Mouse (Mus musculus): ENCODE results near the gene Mrgprf. TPM values are rescaled to one million over a fixed set of nuclear protein-coding genes. Genes with fewer than 3 reads are reported as not detected.

Gene Mrgprf
- 1 to 10 TPM; 1.7 to 1.8 TPM for total RNA-seq (2021)
- long read RNA-seq, experiment 1: 0 reads
- long read RNA-seq, experiment 2, partial matches to known transcripts: 0 of 1 reads
- long read RNA-seq, experiment 2, other reads (novel, unspliced or antisense): 1 of 1 reads

DNA sequence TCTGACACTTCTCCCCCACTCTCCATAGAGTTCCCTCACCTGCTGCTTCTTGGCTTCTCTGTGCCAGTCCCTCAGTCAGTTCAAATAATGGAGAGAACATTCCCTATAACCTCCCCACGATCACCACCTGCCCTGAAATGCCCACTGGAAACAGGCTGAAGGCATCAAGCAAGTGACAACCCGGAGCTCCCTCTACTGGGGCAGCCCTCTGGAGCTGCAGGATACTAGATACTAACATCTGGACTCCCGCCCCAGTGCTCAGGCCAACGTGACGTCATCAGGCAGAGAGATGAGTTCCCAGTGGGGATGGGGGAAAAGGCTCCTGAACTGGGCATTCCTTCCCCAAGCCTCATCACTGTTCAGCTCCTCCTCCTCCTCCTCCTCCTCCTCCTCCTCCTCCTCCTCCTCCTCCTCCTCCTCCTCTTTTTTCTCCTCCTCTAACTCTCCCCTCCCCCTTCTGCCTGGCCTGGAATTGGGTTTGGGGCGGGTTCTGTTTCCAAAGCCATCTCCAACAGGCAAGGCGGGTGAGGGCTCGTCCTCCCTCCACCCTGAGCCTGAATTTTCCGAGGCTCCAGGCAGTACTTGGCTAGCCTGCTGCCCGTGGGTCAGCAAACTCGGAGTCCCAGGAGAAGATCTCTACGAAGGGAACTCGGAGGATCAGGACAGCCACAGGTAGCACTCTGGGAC is at the start of gene Mrgprf:
Gene Mrgprf, plus strand, starts transcription at position 508 of the 687 bp plus-strand sequence.
- DNase-seq (ENCODE audit: low spot score in 2 of 2): peak in 1 of 2 experiments; percentile 35

DNA sequence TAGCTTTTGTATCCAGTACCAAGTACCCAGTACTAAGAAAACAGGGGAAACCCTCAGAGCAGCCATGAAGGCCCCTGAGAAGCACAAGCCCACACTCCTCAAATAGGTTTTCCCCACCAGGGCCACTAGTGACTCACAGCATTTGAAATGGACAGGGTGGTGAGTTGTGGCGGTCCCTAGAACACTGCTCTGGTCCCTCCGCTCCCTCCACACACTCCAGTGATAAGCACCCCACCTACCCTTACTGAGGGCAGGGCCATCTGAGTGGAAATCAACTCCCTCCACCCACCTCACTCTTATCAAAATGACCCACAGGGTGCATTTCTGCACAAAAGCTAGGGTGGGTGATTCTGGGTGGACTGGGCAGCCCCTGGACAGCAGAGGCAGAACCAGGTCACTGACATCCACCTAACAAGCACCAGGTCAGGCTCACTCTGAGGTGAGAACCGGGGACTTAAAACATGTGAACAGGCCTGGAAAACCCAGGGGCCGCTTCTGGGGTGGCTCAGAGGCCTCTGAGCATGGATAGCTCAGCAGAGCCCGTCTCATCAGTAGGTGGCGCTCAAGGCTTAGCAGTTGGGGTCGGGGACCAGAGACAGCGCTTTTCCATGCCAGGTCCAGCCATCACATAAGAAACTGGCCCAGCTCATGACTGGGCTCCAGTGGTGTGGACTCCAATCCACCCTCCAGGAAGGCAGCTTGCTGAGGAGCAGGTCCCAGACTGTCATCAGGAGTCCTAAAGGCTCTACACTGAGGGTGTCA is 47.7 kb upstream of the Mrgprf start:
- DNase-seq (ENCODE audit: low spot score in 2 of 2): peak; percentile 81 to 90

DNA sequence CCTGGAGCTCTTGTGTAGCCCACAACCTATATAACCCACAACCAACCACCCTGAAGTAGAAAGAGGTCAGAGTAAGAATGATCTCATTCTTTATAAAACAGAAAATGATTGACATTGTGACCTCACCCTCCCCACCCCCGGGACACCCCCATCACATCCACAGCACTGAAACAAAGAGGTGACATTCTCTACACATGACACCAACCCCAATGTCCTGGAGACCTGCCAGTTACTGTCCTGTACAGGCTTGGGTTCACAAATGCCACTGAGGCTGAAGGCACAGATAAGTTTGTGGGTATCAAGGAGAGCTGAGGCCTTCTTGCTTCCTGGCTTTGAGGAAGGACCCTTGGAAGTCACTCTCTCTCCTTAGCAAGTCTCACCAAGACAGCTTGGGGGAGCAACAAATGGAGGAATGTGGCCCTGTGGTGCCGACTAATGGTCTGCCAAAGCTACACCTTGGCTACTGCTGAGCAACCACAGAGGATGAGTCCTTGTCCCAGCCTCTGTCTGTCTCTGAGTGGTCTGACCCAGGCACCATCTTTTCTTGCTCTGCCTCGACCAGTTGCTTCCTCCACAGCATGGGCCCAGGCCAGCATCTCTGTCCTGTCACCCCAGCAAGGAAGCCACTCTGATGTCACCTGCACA is 46.5 kb upstream of the Mrgprf start:
- DNase-seq (ENCODE audit: low spot score in 2 of 2): no peak

DNA sequence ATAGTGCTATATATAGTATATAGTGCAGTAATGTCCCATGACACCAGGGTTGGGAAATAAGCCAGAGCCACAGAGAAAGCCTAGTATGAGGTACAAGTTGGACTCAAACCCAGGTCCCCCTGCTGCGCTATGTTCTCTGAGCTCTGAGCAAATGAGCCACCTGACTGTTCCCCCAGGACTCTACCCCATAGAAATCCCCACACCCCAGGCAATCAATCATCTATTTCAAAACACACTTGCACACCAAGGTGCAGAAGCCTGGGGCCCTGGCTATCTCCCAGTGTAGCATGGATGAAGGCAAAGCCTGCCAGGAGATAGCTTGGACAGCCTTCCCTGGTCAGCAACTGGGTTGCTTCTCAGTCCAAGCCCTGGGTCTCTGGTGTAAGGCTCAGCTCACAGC is 44.5 kb upstream of the Mrgprf start:
- no peak for DNase-seq (ENCODE audit: low spot score in 2 of 2)

DNA sequence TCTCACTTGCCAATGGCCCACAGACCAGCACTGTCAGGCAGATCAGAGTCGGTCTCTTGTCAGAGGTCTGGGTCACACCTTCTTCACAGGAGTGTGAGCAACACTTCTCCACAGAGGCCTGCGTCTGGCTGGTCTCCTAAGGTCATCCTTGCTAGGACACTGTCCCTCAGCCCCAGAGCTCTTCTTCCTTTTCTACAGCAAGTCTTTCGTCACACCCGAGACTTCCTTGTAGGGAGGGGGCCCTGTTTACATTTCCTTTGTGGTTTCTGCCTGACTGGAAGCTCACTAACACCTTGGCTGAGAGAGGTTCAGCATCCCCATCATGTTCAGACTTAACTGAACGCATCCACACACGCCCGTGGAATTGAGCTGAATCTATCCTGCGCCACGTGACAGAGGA is 36.4 kb upstream of the Mrgprf start:
- DNase-seq (ENCODE audit: low spot score in 2 of 2): no peak

DNA sequence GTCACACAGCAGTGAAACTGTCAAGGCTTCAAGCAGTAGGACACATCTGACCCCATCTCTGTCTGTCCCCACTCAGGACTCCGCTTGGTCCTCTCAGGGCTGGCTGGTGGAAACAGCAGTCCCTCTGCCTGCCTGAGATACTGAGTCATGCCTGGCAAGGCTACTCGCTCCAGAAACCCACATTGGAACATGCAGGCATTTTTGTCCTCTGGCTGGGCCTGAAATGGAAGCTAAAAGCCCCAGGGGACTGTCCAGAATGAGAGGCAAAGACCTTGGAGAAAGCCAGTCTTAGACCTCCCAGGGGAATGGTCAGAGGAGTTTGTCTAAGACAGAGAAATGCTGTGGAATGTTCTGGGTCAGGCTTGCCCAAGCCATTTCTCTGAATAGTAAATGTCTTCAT is 34.6 kb upstream of the Mrgprf start:
- DNase-seq (ENCODE audit: low spot score in 2 of 2): no peak

DNA sequence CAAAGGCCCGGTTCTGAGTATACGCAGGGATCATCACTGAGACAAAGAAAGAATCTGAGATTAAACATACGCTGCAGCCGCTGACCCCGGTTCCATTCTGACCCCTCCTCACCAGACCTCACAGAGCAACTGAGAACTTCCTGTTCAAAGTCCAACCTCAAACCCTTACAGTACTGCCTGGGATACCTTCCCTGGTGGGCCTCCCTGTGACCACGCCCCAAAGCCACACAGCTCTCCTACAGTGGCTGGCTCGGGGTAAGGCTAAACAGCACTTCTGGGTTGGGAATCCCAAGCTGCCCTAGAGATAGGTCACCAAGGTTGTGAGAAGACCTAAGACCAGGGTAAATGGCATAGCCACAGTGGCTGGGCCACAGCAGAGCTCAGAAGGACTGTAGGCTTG is 31.7 kb upstream of the Mrgprf start:
- no peak for DNase-seq (ENCODE audit: low spot score in 2 of 2)

DNA sequence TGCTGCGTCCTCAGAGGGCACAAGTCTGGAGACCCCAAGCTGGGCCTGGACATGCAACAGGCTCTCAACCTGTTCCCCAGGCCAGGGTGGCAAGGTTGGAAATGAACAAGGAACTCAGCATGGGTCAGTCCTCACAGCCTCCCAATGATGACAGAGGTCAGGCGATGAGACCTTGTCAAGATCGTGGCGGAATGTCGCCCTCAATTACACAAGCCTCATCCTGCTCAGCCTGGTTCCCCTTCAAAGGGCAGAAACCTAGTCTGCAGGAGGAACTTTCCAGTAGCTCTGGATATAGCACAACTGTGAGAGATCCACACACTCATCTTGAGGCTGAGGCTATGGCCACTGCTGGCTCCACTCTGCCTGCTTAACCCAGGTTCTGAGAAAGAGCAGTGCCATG is 29.7 kb upstream of the Mrgprf start:
- no peak for DNase-seq (ENCODE audit: low spot score in 2 of 2)

DNA sequence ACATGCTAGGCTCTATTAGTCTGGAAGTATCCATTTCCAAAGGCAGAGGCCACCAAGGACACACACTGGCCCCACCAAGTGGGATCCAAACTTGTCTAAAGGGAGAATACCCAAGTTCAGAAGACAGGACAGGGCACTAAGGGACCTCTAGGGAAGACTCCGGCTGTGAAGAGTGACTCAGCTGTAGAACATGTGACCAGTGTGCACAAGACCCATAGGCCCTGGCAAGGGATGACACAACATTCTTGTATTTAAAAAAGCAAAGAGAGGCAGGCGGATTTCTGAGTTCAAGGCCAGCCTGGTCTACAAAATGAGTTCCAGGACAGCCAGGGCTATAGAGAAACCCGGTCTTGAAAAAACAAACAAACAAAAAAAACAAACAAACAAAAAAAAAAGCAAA is 25.1 kb upstream of the Mrgprf start:
- no peak for DNase-seq (ENCODE audit: low spot score in 2 of 2)

DNA sequence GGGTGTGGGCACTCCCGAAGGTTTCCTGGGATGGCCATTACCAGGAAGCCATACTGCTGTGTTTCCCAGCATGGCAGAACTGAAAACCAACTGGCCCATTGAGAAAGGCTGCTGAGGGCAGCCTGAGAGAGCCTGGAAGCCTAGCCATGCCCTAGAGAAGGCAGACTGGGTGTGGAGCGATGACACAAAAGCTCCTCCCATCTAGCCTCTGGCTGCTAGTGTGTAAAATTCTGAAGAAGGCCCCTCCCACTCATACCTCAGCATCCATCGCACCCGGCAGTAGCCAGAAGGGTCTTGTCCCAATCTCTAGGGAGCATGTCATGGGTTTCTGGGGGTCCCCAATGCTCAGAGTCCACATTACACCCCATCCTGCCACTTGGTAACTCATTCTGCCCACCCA is 19.2 kb upstream of the Mrgprf start:
- DNase-seq (ENCODE audit: low spot score in 2 of 2): no peak

DNA sequence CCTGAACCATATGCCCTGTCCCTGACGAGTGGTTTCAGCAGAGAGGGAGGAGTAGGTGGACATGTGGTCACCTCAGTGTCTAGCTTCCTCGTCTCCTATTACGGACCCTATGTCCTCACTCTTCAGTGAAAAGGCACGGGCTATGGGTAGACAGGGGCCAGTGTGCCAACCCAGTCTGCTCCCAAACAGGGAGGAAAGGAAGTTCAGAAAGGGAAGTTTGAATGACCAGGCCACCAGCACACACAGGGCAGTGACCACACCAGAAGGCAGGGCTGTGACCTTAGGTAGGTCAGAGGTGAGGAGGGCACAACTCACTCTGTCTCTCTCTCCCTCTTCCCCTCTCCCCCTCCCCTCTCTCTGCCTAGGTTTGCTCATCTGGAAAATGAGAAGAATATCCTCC is 17.6 kb upstream of the Mrgprf start:
- DNase-seq (ENCODE audit: low spot score in 2 of 2): no peak

DNA sequence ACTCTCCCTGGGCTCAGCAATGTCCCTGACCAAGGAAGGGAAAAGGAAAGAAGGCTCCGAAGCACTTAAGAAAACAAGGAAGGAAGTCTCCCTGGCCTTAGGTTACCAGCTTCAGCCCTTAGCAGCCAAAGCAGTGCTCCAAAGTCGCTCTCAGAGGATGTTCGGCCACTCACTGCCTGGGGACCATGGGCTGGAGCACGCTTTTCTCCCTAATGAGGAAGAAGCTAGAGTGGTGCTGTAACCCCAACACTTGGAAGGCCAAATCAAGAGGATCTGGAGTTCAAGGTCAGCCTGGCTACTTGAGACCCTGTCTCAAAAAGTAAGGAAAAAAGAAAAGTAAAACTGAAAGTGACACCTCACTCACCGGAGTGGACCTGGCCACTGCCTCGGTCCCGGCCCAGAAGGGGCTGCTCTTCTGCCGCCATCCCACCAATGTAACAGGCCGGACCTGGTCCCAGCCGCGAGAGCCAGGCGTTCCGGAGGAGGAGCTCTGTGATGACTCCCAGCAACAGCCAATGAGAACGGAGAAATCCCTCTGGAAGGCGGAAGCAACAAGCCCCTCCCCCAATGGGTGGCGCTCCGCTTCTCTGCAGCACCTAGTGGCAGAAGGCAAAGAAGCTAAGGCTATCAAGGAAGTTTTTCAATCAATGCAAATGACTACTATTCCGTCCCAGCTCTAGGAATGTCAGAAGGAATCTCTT is 17.0 kb upstream of the Mrgprf start, which contains the start of gene Tpcn2:
Gene Tpcn2, minus strand, starts transcription at position 525 of the 701 bp plus-strand sequence.
- peak; percentile 91 for DNase-seq (ENCODE audit: low spot score in 2 of 2)

DNA sequence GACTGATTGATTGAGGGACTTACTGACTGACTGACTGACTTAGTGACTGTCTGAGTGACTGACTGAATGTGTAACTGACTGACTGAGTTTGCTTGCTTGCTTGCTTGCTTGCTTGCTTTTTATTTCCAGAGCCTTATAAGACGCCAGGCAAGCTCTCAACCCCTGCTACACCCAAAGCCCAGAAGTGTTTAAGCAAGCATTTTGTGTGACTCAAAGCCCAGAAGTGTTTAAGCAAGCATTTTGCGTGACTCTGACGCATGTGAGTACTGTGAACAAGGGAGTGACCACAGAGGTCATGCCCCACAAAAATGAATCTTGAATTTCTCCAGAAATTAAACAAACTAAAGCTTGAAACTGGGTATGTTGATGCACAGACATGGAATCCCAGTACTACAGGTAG is 16.3 kb upstream of the Mrgprf start:
- no peak for DNase-seq (ENCODE audit: low spot score in 2 of 2)

DNA sequence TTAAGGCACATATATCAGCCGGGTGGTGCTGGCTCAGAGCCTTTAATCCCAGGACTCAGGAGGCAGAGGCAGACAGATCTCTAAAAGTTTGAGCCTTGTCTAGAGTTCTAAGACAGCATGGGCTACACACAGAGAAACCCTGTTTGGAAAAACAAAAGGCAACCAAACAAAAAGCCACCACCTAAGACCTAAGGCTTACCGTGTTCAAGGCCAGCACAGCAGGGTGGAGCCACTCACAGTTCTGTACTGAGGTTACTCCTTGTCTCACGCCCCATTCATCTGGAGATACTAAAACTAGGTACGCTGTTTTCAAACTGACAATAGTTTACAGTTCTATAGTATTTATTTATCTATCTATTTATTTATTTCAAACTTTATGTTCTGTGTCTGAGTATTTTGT is 15.2 kb upstream of the Mrgprf start:
- no peak for DNase-seq (ENCODE audit: low spot score in 2 of 2)

DNA sequence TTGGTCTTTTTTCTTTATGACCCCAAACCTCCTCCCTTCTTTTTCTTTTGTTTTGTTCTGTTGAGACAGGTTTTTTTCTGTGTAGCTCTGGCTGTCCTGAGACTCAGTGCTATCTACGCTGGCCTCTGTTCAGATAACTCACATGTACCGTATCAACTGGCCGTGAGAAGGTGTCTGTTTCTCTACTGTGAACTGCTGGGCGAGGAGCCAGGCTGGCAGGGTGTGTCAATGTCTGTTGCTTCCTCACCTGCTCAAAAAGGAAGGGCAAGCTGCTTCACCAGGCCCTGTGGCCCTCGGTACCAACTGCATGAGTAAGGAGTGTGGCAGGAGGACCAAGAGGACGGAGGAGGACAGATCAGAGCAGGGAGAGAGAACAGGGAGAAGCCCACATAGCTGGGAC is 13.2 kb upstream of the Mrgprf start:
- DNase-seq (ENCODE audit: low spot score in 2 of 2): no peak

DNA sequence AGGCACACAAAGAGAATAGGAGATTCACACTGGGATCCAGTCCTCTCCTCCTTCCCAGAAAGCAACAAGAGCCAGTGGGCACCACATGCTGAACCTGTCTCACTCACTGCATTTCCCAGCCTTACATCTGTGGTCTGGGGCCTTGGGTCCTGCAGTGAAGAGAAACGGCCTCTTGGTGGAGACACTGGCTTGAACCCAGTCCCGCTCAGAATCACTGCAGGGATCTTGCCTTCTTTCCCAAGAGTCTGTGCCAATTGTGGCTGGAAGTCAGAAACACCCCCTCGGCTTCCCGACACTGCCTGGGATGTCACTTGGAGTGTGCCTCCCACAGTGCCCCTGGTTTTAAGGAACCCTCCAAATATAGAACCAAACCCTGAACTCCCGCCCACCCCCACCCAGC is 11.3 kb upstream of the Mrgprf start:
- peak in 1 of 2 experiments; percentile 20 for DNase-seq (ENCODE audit: low spot score in 2 of 2)

DNA sequence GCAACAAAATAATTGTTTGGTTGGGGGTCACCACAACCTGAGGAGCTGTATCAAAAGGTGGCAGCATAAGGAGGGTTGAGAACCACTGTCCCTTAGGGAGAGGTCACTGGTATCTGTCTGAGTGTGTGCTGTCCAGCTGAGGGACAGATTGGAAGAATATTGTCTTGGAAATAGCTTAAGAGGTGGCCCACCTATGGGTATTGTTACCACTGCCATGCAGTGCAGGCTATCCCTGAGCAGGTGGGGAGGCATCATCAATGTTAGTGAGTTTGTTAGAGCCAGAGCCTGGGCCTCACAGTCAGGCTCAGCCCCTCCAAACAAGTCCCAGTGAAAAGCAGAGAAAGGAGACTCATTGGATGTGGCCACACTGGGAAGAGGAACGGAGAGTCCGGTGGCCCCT is 8.8 kb upstream of the Mrgprf start:
- DNase-seq (ENCODE audit: low spot score in 2 of 2): no peak

DNA sequence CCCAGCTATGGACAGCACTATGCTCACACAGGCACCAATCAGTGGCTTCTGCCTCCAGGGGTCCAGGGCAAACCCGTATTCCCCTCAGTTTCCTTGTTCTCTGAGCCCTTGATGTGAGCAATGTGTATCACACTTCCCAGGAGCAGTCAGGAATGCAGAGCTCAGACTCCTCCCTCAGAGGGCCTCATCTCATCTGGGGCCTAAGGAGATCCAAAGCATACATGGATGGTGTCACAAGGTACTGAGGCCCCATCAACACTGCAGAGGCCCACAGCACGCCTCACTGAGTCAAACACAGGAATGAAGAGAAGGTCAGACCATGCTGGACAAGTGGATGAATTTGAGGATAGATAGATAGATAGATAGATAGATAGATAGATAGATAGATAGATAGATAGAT is 7.9 kb upstream of the Mrgprf start:
- no peak for DNase-seq (ENCODE audit: low spot score in 2 of 2)

DNA sequence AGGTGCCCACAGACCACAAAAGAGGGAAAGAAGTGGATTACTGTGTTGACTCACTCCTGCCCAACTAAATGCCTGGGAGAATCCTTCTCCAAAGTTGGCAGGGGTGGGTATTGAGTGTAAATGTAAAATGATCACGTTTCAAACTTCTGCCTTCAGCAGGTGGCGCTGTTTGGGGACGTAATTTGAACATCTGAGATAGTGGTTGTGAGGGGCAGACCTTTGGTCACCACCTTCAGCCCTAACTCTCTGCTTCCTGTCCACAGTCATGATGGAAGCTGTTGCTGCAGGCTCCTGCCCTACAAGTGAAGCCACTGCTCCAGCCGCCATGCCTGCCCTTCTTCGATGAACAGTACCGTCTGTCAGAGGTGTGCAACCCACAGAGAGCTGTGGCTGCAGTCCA is 6.8 kb upstream of the Mrgprf start:
- no peak for DNase-seq (ENCODE audit: low spot score in 2 of 2)

DNA sequence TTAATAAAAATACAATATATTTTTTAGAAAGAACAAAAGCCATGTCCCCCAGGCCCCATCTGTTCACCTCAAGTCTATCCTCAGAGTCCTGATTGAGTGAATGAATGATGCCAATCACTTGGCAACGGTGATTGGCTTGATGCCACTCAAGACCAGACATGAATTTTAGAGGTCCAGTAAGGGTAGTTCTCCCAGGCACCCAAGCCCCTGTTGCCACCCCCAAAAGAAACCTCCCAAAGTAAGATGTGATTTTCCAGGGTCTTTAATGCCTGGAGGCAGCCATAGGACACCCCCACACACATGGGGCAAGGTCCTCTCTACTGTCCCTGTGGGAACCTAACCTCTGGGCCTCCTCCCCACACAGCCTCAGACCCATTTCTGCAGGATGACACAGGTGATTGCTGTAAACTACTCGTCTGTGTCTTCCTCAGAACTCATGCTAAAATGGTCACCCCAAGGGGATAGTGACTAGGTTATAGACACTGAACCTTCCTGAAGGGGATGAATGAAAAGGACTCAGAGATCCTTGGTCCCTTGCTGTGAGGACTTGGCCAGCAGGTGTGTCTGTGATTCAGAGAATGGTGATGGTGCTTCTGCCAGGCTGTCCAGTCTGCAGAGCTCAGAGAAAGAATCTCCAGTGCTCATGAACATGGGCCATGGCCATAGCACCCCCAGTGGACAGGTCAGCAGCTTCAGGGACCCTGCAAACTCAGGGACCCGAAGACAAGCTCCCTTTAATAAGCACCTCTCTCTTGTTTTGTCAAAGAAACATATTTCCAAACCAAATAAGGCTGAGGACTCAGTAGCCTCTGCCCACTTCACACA is 1.8 kb upstream of the Mrgprf start:
- no peak for DNase-seq (ENCODE audit: low spot score in 2 of 2)

Measured in left cerebral cortex, adult 18-20 months (tissue).